Mouse (Mus musculus): ENCODE data around the gene Spred1.

Spred1 gene

DNA sequence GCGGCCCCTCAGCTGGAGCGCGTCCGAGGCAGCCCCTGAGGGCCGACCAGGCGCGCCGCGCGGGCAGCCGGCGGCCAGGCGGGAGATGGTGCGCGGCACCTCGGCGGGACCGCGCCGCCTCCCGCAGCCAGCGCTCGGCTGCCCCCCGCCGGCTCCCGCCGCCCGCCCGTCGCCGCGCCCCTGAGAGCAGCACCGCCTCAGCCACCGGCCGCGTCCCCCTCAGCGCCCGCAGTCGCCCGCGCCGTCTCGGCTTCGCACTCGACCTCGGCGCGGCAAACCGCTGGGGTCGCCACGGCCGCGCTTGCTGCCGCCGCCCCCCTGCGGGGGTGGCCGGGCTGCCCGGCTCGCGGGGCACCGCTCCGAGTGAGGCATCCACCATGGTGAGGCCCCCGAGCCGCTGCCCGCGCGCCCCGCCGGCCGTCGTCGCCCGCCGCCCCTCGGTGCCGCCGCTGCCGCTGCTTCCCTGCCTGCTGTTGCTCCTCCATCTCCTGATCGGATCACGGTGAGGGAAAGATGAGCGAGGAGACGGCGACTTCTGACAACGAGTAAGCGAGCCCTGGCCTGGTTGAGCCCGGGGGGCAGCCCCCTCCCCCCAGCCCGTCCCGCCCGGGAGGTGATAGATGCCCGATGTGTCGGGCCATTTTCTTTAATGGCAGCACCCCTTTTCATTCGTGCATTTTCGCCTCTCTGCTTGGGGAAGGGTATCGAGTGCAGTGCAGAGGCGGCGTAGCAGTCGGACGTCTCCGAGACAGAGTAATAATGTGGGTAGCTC is at the start of gene Spred1:
TSS of gene Spred1 (plus strand) at position 163 of the 772 bp plus-strand sequence.
- DNase-seq = peak; percentile 63

DNA sequence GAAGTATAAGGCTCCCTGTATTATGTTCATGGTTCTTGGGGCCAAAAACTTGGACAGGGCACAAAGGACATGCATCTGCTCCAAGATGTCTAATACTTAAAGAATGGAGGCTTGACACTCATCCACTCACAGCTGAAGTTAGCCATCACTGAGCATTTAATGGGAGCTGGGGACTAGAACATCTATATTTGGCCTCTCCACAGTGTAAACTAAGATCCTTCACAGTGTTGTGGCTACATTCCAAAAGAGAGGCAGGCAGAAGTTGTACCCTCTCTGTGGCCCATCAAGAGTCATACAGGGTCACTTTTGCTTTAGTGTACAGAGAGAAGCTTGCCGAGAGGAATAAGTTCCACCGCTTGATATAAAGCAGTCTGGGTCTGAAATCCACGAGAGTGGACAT is 49.6 kb upstream of the Spred1 start:
- DNase-seq = no peak

DNA sequence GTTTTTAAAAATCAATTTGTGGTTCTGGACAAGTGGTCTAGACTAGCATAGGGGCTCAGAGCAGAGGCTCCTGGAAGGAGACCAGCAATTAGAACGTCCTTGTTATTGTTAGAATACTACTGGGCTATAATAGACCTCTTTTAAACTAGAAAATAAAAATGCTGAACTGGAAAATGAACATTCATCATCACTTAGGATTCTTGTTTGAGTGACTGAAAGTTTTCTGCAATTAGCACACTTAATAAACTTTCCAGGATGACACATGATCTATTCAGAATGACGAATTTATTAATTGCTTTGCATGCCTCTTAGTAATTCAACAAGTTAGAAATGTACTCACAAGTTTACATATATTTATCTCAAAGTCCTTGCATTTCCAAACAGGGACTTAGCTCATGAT is 42.5 kb upstream of the Spred1 start:
- no peak for DNase-seq

DNA sequence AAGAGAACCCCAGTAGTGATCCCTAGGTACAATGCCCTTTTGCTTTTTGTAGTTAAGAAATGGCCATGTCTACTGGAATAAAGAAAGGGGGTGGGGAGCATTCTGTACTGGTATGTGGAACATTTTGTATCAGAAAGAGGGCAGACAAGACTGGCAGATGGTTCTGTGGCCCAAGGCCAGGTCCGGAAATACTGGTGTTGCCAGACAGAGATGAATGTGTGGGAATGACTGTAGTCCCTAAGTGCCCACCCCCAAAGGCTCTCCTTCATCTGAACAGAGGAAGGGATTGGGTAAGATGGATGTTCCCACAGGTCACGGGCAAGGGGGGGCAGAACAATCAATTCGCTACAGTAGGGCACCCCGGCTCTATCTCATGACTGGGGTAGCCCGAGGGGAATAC is 41.6 kb upstream of the Spred1 start:
- no peak for DNase-seq

DNA sequence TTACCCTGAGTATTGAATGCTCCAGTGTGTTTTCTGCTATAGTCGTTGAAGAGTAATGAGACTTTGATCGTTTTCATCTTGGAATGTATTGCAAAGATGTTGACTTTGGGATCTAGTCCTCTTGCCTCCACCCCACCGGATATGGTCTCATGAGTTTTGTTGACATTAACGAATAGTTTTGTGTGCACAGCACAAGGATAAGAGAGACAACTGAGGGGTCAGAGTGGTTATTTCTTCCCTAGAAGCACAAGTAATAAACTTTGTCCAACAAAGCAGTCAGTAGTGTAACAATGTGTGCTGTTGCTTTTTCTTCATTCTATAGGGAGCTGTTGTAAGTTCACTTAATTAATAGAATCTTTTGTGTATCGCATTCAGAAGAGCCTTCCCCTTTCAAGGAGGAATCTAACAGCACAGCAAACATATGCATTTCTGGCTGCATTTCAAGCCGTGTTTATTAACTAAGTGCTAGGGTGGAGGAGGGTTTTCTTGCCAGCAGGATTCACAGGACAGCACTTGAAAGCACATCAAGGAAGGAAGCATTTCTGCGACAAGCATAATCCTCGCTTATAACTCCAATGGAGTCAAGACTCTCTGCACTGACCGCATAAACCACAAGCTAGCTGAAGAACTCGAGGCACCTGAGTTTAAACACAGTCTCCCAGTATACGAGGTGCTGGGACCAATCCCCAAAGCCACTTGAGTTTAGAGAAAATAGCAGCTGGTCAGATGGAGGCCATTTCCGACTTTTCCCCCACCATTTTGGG is 35.0 kb upstream of the Spred1 start:
- no peak for DNase-seq

DNA sequence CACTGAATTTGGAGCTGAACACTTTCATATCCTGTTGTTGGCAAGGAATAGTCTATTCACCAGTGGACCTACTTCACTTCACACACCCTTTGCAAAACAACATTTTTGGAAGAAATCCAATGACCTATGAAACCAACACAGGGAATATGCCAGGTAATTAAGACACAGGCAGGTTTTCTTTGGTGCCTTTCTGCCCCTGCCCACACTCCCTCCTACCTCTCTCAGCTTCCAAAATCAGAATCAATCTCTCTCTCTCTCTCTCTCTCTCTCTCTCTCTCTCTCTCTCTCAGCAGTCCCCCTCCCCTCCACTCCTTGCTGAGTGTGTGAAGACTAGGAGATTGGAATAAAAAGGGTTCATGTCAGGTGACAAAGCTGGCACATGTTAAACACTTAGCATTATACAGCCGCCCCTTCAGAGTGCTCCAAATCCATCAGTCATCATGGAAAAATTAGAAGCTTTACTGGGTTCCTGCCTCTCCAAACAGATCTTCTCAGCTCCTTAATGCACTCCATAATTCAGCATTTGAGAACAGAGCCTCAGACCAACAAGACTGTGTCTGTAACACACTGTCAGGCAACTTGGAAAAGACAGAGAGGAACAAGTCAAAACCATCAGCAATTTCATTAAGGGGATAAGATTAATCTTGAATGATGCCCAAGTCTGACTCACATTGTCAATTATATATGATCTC is 34.3 kb upstream of the Spred1 start:
- no peak for DNase-seq

DNA sequence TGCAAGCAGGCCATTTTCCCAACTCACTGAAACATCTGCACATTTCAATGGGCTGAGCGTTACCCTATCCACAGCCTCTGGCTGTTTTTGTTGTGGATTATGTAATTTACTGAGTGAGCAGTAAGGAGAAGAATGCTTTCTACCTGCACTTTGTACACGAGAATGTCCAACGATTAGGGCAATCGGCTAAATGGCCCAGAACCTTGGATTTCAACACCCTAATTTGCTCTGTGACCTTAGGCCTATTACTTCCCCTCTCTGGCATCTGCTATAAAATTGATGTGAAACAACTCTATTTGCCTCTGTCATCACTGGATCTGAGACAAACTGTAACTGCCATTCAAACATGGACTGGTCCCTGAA is 33.7 kb upstream of the Spred1 start:
- no peak for DNase-seq

DNA sequence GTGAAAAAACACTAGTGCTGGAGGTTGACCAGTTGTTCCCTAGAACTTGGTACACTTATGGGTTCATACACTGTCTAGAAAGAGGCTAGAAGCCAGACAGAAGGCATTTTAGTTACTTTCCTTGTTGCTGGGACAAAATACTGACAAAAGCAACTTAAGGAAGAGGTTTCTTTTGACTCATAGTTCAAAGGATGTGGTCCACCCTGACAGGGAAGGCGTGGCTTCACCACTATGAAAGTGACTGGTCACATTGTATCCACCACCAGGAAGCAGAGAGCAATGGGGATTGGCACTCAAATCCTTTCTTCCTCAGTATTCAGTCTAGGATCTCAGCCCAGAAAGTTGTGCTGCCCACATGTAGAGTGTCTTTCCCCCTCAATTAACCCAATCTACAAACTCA is 31.7 kb upstream of the Spred1 start:
- no peak for DNase-seq

DNA sequence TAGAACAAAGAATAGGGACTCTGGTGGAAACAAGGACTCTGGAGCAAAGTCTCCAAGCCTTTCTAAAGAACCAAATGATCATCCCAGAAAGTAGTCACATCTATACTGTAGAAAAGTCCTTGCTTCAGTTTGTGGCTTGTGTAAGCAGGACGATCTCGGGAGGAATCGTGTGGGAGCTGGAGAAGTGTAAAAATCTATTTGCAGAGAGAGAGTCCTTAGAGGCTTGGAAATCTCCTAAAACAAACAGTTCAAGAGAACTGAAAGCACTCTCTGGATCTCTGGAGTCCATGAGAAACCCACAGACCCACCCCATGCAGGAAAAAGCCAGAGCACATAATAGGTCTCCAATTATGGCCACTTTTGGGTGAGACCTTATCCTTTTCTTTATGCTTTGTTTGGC is 31.1 kb upstream of the Spred1 start:
- DNase-seq = no peak

DNA sequence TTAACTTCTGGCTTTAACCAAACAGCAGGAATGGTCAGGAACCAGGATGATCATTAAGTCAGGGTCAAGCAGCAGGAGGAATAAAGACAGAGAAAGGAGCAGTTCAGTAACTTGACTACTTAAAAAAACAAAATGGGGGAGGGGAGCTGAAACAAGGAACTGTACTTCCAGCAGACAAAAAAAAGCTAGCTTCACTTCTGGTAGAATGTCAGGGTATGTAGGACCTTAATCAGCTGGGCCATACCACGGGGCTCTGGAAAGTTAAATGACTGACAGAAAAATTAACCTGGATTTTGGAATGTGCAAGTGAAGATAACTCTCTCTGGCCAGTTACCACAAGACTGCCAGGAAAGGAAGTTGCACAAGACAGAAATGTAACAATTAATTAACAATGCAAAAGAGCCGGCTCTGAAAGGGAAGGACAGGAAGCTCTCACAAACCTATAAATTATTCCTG is 28.2 kb upstream of the Spred1 start:
- peak; percentile 55 for DNase-seq

DNA sequence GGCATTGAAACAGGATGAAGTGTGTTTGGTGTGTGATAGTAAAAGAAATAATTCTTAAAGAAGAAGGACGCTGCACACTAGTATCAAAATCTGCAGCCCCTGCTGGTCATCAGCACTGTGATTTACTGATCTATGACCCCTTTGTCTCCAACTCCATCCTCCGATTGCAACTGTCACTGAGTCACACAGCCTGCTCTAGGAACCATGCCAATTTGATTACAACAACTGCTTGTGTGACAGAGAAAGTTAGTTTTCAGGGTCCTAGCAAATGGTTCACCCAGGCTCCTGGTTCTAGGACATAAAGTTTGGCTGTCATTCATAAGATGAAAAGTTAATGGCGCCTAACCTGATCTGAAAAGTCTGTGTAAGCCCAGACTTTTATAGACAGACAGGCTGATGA is 25.7 kb upstream of the Spred1 start:
- no peak for DNase-seq

DNA sequence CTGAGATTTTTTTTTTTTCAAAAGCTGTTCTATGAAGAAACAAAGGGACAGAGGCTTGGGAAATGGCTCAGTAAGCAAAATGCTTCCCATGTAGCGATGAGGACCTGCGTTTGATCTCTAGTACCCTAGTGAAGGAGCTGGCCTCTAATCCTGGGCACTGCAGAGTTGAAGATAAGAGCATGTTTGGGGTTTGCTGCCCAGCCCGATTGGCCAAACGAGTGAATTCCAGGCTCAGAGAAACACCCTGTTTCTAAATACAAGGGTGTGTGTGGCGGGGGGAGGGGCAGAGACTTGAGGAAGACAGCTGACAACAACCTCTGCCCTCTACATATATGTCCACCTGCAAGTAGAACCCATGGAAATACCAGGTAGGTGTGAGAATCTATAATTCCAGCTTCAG is 23.9 kb upstream of the Spred1 start:
- DNase-seq = no peak

DNA sequence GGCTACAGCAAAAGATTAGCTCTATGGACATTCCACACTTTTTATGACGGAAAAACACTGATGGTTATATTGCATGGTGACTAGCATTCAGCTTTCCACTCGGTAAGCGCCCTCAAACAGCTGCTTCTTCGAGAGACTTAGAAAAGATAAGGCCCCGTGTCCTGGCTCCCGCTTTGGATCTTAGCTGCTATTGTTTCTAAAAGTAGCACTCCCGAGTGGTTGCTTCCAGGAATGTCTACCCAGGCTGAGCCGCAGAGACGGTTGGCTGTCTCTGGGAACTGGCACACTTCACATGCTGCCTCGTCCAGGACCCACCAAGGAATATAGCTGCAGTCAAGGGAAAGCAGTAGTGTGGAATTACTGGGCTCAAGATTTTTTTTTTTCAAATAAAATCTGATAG is 21.9 kb upstream of the Spred1 start:
- no peak for DNase-seq

DNA sequence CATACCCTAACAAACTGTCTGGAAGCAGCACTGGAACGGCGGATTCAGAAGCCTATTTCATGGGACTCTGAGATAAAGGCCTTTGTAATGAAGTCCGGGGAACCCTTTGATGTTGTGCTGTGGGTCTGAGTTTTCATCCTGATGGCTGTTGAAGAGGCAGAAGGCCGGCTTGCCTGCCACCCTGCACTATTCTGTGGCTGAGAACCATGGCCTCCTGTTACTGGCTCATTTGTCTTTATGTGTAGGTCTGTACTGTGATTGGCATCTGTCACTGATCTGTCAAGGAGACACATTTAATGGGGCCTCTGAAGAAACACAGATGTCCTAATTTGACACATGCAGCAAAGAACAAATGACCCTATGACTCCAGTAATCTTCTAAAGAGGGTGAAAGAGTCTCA is 17.7 kb upstream of the Spred1 start:
- DNase-seq = peak; percentile 38

DNA sequence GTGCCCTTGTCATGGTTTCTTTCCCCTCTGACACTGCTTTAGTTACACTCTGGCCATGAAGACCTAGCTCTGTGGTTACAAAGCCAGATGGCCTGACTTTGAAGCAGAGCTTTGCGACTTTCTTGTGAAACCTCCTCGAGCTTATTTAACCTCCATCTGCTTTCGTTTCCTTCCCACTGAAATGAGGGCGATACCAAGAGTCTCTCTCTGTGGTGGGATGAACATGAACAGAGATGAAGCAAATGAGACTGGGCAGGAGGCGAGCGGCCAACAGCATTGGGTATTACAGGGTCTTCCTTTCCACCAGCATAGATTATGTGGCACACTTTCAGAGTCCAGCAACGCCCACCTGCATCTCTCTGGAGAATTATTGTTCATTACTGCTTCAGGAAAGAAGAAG is 15.8 kb upstream of the Spred1 start:
- no peak for DNase-seq

DNA sequence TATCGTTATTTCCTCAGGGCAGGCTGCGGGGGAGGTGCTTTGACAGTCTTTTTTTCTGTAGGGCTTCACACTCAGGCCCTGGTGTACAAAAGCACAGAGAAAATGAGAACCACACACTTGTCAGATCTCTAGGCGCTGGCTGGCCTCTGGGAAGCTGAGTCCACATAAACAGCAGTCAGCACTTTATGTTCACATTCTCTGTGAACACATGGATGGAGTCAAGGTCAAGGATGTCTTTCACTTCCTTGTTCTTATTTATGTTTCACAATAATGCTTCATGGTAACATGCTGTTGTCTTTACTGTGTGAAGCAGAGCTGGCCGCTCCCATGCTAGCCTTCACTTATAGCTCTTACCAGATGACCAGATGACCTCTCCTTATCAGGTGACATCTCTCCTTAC is 13.1 kb upstream of the Spred1 start:
- DNase-seq = no peak

DNA sequence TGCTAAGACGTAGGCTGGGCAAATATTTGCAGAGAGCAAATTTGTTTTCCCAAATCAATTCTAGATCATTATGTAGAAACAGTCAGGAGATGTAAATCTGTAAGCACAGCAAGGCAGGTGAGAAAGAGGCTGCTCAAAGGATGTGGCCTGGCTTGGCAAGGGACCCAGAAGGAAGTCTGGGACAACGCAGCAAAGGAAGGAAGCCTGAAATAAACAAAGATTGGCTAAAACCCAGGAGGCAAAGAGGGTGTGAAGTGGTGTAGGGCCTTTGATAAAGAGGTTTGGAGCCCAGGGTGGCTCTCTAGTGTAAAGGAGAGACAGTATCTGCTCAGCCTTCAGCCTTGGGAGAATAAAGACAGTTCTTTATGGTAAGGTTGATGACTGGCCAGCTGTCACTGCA is 11.9 kb upstream of the Spred1 start:
- DNase-seq = no peak

DNA sequence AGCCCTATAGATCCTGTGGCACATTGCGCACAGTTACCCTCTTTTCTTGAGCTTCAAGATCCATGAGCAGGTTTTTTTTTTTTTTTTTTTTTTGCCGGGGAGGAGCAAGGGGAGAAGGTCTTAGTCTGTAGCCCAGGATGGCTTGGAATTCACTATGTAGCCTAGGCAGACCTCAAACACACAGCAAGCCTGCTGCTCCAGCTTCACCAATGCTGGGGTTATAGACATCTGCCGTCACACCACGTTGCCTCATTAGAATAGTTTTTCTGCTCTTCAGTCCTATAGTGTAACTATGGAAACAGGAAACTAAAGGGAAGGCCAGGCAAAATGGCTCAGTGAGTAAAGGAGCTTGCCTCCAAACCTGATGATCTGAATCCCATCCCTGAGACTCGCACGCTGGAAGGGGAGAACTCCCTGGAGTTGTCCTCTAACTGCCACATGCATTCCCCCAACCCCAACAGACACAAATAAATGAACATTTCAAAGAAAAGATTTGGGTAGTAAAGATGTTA is 10.8 kb upstream of the Spred1 start:
- no peak for DNase-seq

DNA sequence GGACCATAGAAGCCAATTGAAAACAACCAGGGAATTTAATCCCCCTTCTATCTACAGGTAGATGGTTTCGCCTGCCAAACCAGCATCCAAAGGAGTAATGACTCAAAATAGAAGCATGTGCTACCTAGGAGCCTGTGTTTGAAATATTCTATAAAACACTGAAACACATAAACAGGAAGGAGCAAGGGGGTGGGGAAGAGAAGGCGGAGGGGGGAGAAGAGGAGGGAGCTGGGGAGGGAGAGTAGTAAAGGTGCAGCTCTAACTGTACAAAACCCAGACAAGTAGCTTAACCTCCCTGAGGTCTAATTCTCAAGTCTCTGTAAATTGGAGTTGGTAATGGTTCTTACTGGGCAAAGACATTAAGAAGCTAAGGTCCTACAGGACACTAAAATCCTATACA is 7.9 kb upstream of the Spred1 start:
- DNase-seq = no peak

DNA sequence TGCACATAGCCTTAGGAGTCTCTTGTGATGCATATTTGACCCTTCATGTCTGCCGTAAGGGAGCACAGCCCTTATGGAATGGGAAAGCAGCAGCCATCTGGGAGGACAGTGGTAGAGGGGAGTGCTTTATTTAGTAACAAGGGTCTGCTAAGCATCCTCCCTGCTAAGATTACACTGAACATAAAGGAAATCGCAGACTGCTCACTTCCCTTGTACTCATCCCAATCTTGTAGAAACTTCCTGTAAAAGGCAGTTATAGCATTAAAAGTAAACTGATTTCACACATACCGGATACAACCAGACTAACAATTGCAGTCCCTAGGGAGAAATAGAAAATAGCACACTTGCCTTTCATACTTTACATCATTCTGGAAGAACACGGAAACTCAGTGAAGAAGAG is 7.4 kb upstream of the Spred1 start:
- DNase-seq = no peak

DNA sequence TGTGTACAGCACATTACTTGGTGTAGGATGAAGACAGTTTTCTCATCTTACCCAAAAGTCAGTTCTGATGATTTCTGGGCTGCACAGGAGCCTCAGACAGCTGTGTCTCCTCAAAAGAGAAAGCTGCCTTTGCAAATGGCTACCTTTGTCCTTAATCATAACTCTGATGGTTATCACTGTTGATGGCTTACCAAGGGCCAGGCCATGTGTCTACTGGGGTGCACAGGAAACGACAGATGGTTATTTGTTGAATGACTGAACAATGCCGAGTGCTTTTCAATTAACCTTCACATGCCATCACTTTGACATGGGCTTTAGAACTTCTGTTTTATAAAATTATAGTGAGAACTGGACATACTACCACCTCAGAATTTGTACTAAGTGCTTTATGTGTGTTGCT is 2.7 kb upstream of the Spred1 start:
- DNase-seq = no peak

DNA sequence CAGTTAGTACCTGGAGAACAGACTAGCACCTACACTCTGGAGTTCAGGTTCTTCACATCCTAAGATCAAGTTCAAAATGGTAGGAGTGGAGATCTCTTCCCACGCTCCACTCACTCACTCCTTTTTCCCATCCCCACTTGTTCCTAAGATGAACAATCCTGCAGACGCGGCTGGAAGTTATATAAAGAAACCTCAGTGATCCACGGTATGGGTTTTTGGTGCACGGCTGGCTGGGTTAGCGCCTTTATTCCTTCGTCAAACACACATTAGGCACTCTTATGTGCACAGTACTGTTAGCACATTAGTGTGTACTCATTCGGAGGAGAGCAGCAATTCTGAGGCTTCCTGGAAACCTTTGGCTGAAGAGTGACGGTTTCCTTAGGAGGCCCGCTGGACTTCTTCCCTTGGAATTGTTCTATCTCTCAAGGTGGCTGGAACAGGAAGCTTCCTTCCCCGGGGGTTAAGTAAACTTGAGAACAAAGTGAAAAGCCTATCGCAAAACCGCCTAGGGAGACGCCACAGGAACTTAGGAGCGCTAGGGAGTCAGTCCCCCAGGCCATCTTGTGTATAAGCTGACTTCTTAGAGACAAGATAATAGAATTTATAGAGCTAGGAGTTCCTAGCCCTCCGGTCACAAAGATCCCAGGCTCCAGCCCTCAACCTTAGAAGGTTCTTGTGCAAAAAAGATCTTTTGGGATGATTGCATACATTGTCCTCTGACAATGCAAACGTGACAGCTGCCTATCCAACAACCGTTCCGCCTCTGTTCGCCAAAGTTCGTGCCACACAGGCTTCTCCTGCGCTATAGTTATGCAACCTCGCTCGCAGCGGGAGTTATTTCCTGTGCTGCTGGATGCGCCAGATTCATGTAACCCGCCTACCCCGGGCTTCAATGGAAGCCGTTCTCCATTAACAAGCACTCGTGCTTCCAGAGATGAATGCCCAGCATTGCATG is 1.6 kb upstream of the Spred1 start:
- DNase-seq = peak; percentile 89
